Mouse (Mus musculus): ENCODE results near the gene Tfam. TPM values are rescaled to one million over a fixed set of nuclear protein-coding genes. Genes with fewer than 3 reads are reported as not detected.

Tfam gene
- polyA plus RNA-seq, 1 experiment from 2014 or later, result 74.2 TPM

GRCm38 (mm10) chr10:71183339-71184031, 54.6 kb downstream of the Tfam start:
- H3K4me2 ChIP-seq, result no peak overlapping the region
- no peak overlapping the region for H3K4me3 ChIP-seq (replicated peaks)
- no peak overlapping the region for H3K27ac ChIP-seq
- no peaks in the 10 kb centered on the region for H3K27me3 ChIP-seq (replicated peaks)
- no peaks in the 10 kb centered on the region for H3K4me1 ChIP-seq
- no peak overlapping the region for H3K9ac ChIP-seq
- no peaks in the 10 kb centered on the region for H3K36me3 ChIP-seq
- H3K9me3 ChIP-seq, result no peaks in the 10 kb centered on the region
- whole genome bisulfite sequencing, result 26% methylated on average over 7 of the region's 7 CpGs
- peak; percentile 57 for ATAC-seq (ENCODE audit: insufficient read depth, low FRiP score, low read depth)

GRCm38 (mm10) chr10:71181931-71182330, 56.1 kb downstream of the Tfam start:
- Histone ChIP-seq H3K9me3 (no peaks in the 10 kb centered on the region), H3K27me3 (replicated peaks) (no peaks in the 10 kb centered on the region), H3K4me2 (no peak overlapping the region), H3K4me1 (no peaks in the 10 kb centered on the region), H3K27ac (no peak overlapping the region), H3K36me3 (no peaks in the 10 kb centered on the region), H3K9ac (no peak overlapping the region), H3K4me3 (replicated peaks) (no peak overlapping the region)
- WGBS, result 67% methylated on average over 4 of the region's 4 CpGs
- no peak for ATAC-seq (ENCODE audit: insufficient read depth, low FRiP score, low read depth)

DNA sequence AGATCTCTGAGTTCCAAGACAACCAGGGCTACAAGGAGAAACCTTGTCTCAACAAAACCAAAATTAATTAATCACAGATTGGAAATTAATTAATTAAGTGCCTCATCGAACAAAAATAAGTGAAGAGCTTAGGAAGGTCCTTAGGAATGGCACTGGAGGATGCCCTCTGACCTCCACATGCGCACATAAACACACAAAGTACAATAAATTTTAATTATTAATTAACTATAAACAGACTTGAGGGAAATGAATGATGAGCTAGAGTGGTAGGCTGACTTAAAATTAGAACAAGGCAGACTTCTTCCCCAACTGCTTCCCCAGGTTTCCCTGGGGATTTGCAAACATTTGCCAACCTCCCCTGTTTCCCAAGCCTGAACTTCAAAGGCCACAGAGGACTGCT, 57.0 kb downstream of the Tfam start:
- Histone ChIP-seq H3K27me3 (replicated peaks) (no peaks in the 10 kb centered on the region), H3K4me3 (replicated peaks) (no peak overlapping the region), H3K36me3 (no peaks in the 10 kb centered on the region), H3K4me1 (no peaks in the 10 kb centered on the region), H3K4me2 (no peak overlapping the region), H3K9ac (no peak overlapping the region), H3K9me3 (no peaks in the 10 kb centered on the region), H3K27ac (no peak overlapping the region)
- 76% methylated on average over 2 of the region's 2 CpGs for WGBS
- ATAC-seq (ENCODE audit: insufficient read depth, low FRiP score, low read depth), result no peak

- 82% methylated on average over 2 of the region's 2 CpGs for WGBS
- no peaks in the 10 kb centered on the region for H3K4me1 ChIP-seq
- no peak overlapping the region for H3K27ac ChIP-seq
- H3K9me3 ChIP-seq, result no peaks in the 10 kb centered on the region
- no peak overlapping the region for H3K4me3 ChIP-seq (replicated peaks)
- H3K27me3 ChIP-seq (replicated peaks), result no peaks in the 10 kb centered on the region
- H3K9ac ChIP-seq, result no peak overlapping the region
- no peak for ATAC-seq (ENCODE audit: insufficient read depth, low FRiP score, low read depth)
- H3K36me3 ChIP-seq, result no peaks in the 10 kb centered on the region
- H3K4me2 ChIP-seq, result no peak overlapping the region
Observed at GRCm38 (mm10) chr10:71180057-71180456, 58.0 kb downstream of the Tfam start.

DNA sequence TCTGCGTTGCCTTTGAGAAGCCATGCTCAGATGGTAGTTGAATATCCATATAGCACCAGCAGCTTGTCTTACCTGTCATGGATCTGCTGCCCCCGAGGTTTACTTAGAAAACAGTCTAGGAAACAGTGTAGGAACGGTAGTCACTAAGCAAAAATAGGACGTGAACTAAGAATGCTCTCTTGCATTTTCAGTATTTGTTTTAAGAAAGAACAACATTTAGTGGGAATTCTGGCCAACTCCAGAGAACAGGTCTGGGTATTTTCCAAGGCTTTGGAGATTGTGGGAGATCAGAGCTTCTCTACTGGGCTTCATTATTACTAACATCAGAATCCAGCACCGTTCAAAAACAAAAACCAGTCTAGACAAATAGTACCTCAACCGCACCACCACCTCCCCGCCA, 60.9 kb downstream of the Tfam start:
- no peak overlapping the region for H3K4me2 ChIP-seq
- WGBS, result 82% methylated on average over 7 of the region's 7 CpGs
- H3K4me1 ChIP-seq, result no peaks in the 10 kb centered on the region
- no peaks in the 10 kb centered on the region for H3K9me3 ChIP-seq
- no peak overlapping the region for H3K27ac ChIP-seq
- no peaks in the 10 kb centered on the region for H3K36me3 ChIP-seq
- no peak overlapping the region for H3K9ac ChIP-seq
- no peak overlapping the region for H3K4me3 ChIP-seq (replicated peaks)
- no peak for ATAC-seq (ENCODE audit: insufficient read depth, low FRiP score, low read depth)
- H3K27me3 ChIP-seq (replicated peaks), result no peaks in the 10 kb centered on the region

DNA sequence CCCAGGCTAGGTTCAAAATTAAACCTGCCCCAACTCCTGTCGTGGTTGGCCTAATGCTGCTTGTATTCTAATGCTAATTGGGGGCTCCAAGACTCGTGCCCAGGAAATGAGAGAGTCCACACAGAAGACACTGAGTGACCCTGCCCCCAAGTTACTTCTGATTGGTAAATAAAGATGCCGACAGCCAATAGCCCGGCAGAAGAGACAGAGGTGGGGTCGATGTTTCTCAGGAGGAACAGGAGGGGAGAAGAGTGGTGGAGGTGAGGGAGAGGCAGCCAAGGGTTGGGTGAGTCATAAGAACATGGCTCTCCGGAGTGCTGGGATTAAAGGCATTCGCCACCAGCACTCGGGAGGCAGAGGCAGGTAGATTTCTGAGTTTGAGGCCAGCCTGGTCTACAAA, 61.7 kb downstream of the Tfam start:
- Histone ChIP-seq H3K4me1 (no peaks in the 10 kb centered on the region), H3K9ac (no peak overlapping the region), H3K4me2 (no peak overlapping the region), H3K27me3 (replicated peaks) (no peaks in the 10 kb centered on the region), H3K36me3 (0 out of 2 replicates have a peak, but pooled peaks cover under 1% of the 10 kb centered on the region), H3K9me3 (peaks cover 1% of the 10 kb centered on the region; the same call in 1 of the 2 replicates), H3K4me3 (replicated peaks) (no peak overlapping the region), H3K27ac (no peak overlapping the region)
- ATAC-seq (ENCODE audit: insufficient read depth, low FRiP score, low read depth), result no peak
- WGBS, result 83% methylated on average over 8 of the region's 8 CpGs

Other genes starting within 250 kb of the Tfam start
- gene Bicc1, start 78.6 kb downstream of the Tfam start, polyA plus RNA-seq (2015; fragmentation: Nextera tagmentation; extraction: Ambion mirVana), result 23.1 and 26.9 TPM in 2 replicates
- 51.6 and 54.3 TPM in 2 replicates for gene Ube2d1, start 47.0 kb upstream of the Tfam start, polyA plus RNA-seq (2015; fragmentation: Nextera tagmentation; extraction: Ambion mirVana)
- 103 and 104 TPM in 2 replicates for gene Cisd1, start 106.7 kb upstream of the Tfam start, polyA plus RNA-seq (2015; fragmentation: Nextera tagmentation; extraction: Ambion mirVana)
- gene Ipmk, start 109.5 kb upstream of the Tfam start, polyA plus RNA-seq (2015; fragmentation: Nextera tagmentation; extraction: Ambion mirVana), result 13.5 and 14.6 TPM in 2 replicates